Mouse (Mus musculus) midbrain, embryonic 16.5 days (tissue): ENCODE data around the gene Cox7a2. TPM values are rescaled to one million over a fixed set of nuclear protein-coding genes. Genes with fewer than 3 reads are reported as not detected.

Source experiments
- ATAC-seq: fragments of 200-750 bp; cut with Nextera tagmentation; 2 replicates; pipeline ENCODE4 v1.8.0; 2017; ENCODE audit warnings: moderate TSS enrichment
- H3K27ac ChIP-seq: fragments of 300-500 bp; sonication (generic); 2 replicates; pipeline ENCODE4 v1.5.1; 2014; ENCODE audit warnings: mild to moderate bottlenecking, low read length, mixed read lengths
- H3K27me3 ChIP-seq: fragments of 300-500 bp; sonication (generic); 2 replicates; pipeline ENCODE4 v1.6.1; 2014; ENCODE audit warnings: low read depth, low read length, mixed read lengths; ENCODE audit not compliant: control insufficient read depth, insufficient read depth
- H3K36me3 ChIP-seq: fragments of 300-500 bp; sonication (generic); 2 replicates; pipeline ENCODE4 v1.6.1; 2014; ENCODE audit warnings: mild to moderate bottlenecking, low read length, moderate library complexity, mixed read lengths; ENCODE audit not compliant: control insufficient read depth, insufficient read depth
- H3K4me1 ChIP-seq: fragments of 300-500 bp; sonication (generic); 2 replicates; pipeline ENCODE4 v1.6.1; 2014; ENCODE audit warnings: mild to moderate bottlenecking, low read length, mixed read lengths; ENCODE audit not compliant: control insufficient read depth, insufficient read depth
- H3K4me2 ChIP-seq: fragments of 300-500 bp; sonication (generic); 2 replicates; pipeline ENCODE4 v1.6.1; 2014; ENCODE audit warnings: mild to moderate bottlenecking, low read length, mixed read lengths
- H3K4me3 ChIP-seq: fragments of 300-500 bp; sonication (generic); 2 replicates; pipeline ENCODE4 v1.5.1; 2014; ENCODE audit warnings: low read depth, mild to moderate bottlenecking, low read length, moderate library complexity, mixed read lengths
- H3K9ac ChIP-seq: fragments of 300-500 bp; sonication (generic); 2 replicates; pipeline ENCODE4 v1.6.1; 2014; ENCODE audit warnings: low read depth, low read length, mixed read lengths
- H3K9me3 ChIP-seq: fragments of 300-500 bp; sonication (generic); replicated peaks from 2 replicates; pipeline ENCODE4 v1.6.1; 2014; ENCODE audit warnings: mild to moderate bottlenecking, low read length, mixed read lengths; ENCODE audit not compliant: control insufficient read depth, poor library complexity, severe bottlenecking
- WGBS: fragments of 180-500 bp; shearing (Covaris S2); extraction: QIAGEN DNeasy Blood & Tissue Kit; methylation state at CpG from one replicate; pipeline ENCODE4 v1.1.7; 2014; 5-methylcytosine and 5-hydroxymethylcytosine counted together
- polyA plus RNA-seq: library from polyadenylated mRNA; unstranded; fragments of >200 nt; fragmentation: Nextera tagmentation; extraction: Ambion mirVana; gene quantifications from 2 replicates; pipeline ENCODE4 v1.2.1, GENCODE M21; 2015

Cox7a2 gene
- polyA plus RNA-seq, 1 experiment from 2014 or later = 782 TPM

DNA sequence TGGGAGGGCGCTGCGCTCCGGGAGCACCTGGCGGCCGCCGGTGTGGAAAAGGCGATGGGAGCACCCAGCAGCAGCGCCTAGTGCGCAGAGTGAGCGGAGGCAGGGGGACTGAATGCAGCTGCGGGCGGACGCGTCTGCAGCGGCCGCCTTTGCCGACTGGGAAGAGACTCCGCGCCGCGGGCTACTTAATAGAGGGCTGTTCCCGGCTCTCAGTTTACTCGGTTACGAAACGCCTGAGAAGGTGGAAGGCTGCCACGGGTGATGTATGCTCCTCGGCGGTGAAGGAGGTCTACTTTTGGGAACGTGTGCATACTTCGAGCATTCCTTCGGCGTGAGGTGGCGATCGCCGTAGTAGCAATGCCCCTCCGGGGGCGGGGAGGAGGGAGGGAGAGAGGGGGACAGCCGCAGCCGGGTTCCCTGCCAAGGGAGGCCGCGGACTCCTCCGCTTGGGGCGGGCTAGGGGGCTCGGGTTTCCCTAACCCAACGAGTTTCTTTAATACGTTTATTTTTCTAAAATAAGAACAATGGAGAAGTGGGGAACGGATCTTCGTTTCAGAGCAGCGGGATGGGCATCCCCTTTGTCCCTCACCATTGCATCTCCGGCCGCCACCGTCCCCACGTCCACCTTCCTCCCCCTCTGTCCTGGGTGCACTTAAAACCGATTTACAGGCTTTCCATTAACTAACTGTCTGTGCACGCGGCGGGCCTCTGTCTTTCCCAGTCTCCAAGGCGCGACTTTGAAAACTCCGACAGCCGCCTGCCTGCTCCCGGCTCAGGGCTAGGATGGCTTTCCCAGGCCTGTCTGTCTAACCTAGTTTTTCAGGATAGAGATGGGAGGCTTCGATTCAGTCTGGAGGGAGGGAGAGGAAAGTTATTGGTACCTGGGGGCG is 41.0 kb downstream of the Cox7a2 start, which contains the start of gene Col12a1:
TSS of gene Col12a1 (minus strand) at position 351 of the 890 bp plus-strand sequence.
- Histone ChIP-seq H3K36me3 (no peaks in the 10 kb centered on the region), H3K4me2 (peak within 1 kb of the TSS; percentile 98), H3K9me3 (no peaks in the 10 kb centered on the region), H3K9ac (peak within 1 kb of the TSS; percentile 64), H3K4me1 (peaks cover 30% of the 10 kb centered on the region), H3K4me3 (peak within 1 kb of the TSS; percentile 56), H3K27me3 (peaks cover 27% of the 10 kb centered on the region), H3K27ac (no peak within 1 kb of the TSS)
- WGBS = under 1% methylated on average over 63 of the region's 64 CpGs
- ATAC-seq = peak; percentile 67

DNA sequence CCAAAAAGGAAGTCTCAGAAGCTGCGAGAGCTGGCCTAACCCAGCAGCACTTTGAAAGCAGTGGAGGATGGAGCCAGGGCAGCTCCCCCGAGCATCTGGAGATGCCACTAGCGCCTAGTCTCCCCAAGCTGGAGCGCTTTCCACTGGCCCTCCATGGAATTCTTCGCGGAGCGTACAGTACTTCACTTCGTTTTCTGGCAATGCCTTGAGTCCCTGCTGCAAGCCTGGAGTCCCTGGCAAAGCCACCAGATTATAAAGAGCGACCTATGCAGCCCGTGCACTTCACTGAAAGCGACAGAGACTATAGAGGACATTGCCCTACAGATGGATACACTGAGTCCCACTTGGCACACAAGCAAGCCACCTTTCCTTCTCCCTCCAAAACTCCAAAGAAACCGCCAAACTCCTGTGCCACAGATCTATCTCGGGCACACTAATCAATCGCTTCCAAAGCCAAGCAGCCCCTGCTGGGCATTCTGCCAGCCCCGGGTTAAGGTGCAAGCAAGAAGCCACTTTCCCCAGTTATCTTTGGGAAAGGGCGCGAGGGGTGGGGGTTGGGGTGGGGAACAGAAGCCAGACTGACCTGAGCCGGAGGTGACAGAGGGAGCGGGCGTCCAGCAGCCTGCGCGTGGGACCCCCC is 41.7 kb downstream of the Cox7a2 start:
- Histone ChIP-seq H3K4me2 (peak overlapping the region; percentile 98), H3K4me3 (peak overlapping the region; percentile 56), H3K9me3 (no peaks in the 10 kb centered on the region), H3K36me3 (no peaks in the 10 kb centered on the region), H3K4me1 (peaks cover 30% of the 10 kb centered on the region), H3K27ac (no peak overlapping the region), H3K9ac (peak overlapping the region; percentile 64), H3K27me3 (peaks cover 27% of the 10 kb centered on the region)
- WGBS = under 1% methylated on average over 22 of the region's 22 CpGs
- no peak for ATAC-seq

DNA sequence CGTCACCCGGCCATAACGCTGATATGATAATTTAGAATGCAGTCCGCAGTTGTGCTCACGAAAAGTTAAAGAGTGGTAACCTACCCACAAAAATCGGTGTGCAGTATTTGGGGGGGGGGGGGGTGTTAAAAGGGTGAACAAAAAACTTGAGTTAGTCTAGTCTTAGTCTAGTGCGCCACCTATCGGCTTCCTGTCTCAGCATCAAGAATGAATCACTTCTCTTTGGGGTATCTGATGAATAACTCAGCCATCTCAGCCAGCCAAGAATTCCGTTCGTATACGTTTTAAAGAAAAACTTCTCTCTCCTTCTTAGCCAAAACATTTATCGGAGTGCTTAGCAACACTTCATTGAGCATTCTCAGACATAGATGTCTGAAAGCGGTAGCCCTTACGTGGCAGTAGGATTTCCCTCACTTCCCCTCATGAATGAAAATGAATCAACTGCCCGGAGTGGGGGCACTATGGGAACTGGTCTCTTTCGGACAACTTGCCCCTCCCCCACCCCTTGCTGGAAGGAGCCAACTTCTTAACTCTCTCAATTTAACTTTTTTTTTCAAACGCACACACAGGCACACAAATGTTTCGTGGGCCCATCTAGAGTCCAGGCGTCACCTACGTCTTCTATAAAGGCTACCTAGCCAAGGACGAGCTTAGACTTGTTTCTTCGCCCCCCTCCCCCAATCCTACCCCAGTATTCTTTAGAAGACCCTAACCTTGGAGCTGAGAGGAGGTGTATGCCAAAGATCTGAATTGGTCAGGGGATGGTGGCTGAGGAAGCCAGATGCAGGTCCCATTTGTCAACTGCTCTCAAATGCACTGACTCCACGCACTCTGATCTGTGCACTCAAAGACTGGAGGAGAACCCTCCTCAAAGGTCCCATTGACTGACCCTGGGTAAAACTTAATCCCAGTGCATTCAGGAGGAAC is 42.5 kb downstream of the Cox7a2 start:
- WGBS = 7% methylated on average over 23 of the region's 23 CpGs
- peak overlapping the region; percentile 56 for H3K4me3 ChIP-seq
- H3K4me2 ChIP-seq = peak overlapping the region; percentile 98
- no peaks in the 10 kb centered on the region for H3K9me3 ChIP-seq
- H3K36me3 ChIP-seq = no peaks in the 10 kb centered on the region
- H3K9ac ChIP-seq = no peak overlapping the region
- H3K27ac ChIP-seq = no peak overlapping the region
- no peak for ATAC-seq
- peaks cover 30% of the 10 kb centered on the region for H3K4me1 ChIP-seq
- peaks cover 27% of the 10 kb centered on the region for H3K27me3 ChIP-seq

DNA sequence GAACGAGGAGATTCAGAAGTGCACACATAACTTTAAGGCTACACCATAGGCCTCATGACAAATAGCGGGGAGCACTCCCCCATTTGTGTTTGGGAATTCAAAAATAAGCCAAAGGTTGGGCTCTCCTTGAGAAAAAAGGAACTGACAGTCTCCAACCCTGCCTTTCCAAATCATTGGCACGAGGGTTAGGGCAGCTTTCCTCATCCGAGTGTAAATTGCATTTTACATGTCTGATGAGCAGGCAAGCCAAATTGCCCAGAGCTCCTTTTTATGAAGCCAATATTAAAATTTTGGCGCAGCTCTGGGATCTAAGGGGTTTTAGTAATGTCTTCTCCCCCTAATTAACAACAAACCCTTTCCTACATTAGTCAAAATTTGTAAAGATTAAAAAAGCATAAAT is 43.2 kb downstream of the Cox7a2 start:
- Histone ChIP-seq H3K27me3 (peaks cover 27% of the 10 kb centered on the region), H3K4me2 (peak overlapping the region; percentile 98), H3K9me3 (no peaks in the 10 kb centered on the region), H3K9ac (no peak overlapping the region), H3K4me1 (peaks cover 30% of the 10 kb centered on the region), H3K4me3 (peak overlapping the region; percentile 13; the same call in 1 of the 2 replicates), H3K36me3 (no peaks in the 10 kb centered on the region), H3K27ac (no peak overlapping the region)
- WGBS = 37% methylated on average over 5 of the region's 5 CpGs
- no peak for ATAC-seq

DNA sequence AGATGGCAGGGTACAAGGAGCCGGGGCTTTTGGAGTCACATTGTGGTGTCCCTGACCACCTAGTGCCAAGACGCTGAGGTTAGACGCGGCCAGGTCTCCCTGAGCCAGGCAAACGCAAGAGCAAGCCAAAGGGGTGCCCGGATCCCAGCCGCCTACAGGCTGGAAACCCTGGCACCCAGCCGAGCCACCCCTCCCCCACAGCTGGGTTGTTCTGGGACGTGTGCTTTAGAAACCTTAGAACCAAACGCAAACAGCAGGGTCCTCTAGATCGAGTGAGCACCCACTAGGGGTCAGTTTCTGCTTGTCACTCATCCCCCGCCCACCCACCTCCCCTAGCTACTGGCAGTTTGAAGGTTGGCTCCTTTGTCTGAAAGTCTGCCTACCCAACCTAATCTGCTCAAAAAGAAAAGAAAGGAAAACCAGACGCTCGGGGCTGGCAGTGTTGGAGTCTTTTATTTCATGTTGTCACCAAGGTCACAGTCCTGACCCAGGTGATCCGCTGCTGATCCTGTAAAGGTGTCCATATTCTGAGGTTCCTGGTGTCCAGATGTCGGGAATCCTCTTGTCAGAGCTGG is 45.1 kb downstream of the Cox7a2 start:
- WGBS = 3% methylated on average over 16 of the region's 16 CpGs
- peak overlapping the region; percentile 47 for H3K4me2 ChIP-seq
- H3K27me3 ChIP-seq = peaks cover 13% of the 10 kb centered on the region
- no peaks in the 10 kb centered on the region for H3K36me3 ChIP-seq
- no peaks in the 10 kb centered on the region for H3K9me3 ChIP-seq
- peaks cover 24% of the 10 kb centered on the region for H3K4me1 ChIP-seq
- peak overlapping the region; percentile 21 for H3K4me3 ChIP-seq
- H3K9ac ChIP-seq = peak overlapping the region; percentile 4
- ATAC-seq = peak; percentile 37
- no peak overlapping the region for H3K27ac ChIP-seq

Other genes starting within 250 kb of the Cox7a2 start
- gene Col12a1, start 41.0 kb downstream of the Cox7a2 start, polyA plus RNA-seq = 4.2 and 4.5 TPM in 2 replicates
- 127 and 136 TPM in 2 replicates for gene Tmem30a, start 33.6 kb upstream of the Cox7a2 start, polyA plus RNA-seq